Mouse (Mus musculus): ENCODE measurements at regions not wholly inside any gene's neighbourhood (a gene's known extent, or its start where the extent isn't known, plus 50 kb on each side); places are given as distances from the start of the nearest gene placed in this dataset.
A peak's percentile ranks its signal among the peaks of the same experiment; 100 is the strongest.
"Not testable (repeated sequence)": the region's sequence is repeated elsewhere in the genome, so short reads cannot be mapped to it uniquely, and the experiment has no call there.

DNA sequence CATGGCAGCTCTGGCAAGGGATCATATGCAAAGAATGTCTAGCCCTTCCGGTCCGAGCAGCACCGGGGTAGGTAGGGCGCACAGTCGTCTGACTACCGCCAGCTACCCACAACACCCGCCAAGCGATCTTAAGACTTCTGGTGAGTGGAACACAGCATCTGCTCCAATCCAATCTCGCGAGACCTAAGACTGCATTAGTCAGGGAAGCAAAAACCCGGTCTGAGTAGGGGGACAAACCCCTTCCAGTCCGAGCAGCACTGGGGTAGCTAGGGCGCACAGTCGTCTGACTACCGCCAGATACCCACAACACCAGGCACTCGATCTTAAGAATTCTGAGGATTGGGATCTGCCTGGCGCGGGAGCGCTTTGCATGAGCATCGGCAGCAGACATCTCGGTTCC lies 57.1 kb downstream of the Nap1l2 start:
- H3K4me2 ChIP-seq (replicated peaks); H3K36me3 ChIP-seq; H3K9me3 ChIP-seq; H3K4me3 ChIP-seq; ATAC-seq (replicated peaks); H3K9ac ChIP-seq (replicated peaks); H3K4me1 ChIP-seq; H3K27ac ChIP-seq (replicated peaks); H3K27me3 ChIP-seq: not testable (repeated sequence)
- 73% methylated on average over 21 of the region's 21 CpGs for WGBS

- no peak for ATAC-seq (replicated peaks)
- no peak overlapping the region for H3K4me2 ChIP-seq (replicated peaks)
- no peaks in the 10 kb centered on the region for H3K36me3 ChIP-seq
- H3K9ac ChIP-seq (replicated peaks) = no peak overlapping the region
- no peak overlapping the region for H3K4me3 ChIP-seq
- H3K27me3 ChIP-seq = no peaks in the 10 kb centered on the region
- H3K9me3 ChIP-seq = no peaks in the 10 kb centered on the region
- no peaks in the 10 kb centered on the region for H3K4me1 ChIP-seq
- WGBS = 11% methylated on average over 1 of the region's 1 CpGs
- H3K27ac ChIP-seq (replicated peaks) = no peak overlapping the region
Measured at GRCm38 (mm10) chrX:103109181-103109580, 77.3 kb downstream of the Nap1l2 start.

- H3K9ac ChIP-seq (replicated peaks); H3K9me3 ChIP-seq; H3K27ac ChIP-seq (replicated peaks); H3K4me2 ChIP-seq (replicated peaks); H3K4me3 ChIP-seq; H3K27me3 ChIP-seq; H3K36me3 ChIP-seq; H3K4me1 ChIP-seq: not testable (repeated sequence)
- no CpG with 5 or more reads among the region's 50 CpGs for WGBS
- ATAC-seq (replicated peaks) = peak; percentile 87
Measured at GRCm38 (mm10) chrX:103067730-103068621, 118.5 kb downstream of the Nap1l2 start.

DNA sequence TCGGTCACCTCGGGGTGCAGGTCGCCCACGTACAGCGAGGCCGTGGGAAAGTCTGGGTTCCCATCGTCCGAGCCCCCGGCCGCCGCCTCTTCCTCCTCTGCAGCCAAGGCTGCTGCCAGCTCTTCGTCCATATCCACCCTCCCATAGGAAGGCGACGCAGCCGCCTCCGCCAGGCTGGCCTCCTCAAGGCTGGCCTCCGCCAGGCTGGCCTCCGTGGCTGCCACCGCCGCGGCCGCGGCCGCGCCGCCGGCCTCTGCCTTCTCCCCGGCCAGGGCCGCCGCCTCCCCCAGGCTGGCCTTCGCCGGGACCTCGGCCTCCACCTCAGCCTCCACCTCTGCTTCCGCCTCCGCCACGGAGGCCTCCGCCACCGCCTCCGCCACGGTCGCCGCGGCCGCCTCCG lies 119.3 kb downstream of the Nap1l2 start:
- not testable (repeated sequence) for H3K4me2 ChIP-seq (replicated peaks); H3K27me3 ChIP-seq; H3K4me3 ChIP-seq; H3K36me3 ChIP-seq; H3K27ac ChIP-seq (replicated peaks); H3K9ac ChIP-seq (replicated peaks); H3K4me1 ChIP-seq; H3K9me3 ChIP-seq
- ATAC-seq (replicated peaks) = peak; percentile 47; the same call in 1 of the 2 replicates
- WGBS = no CpG with 5 or more reads among the region's 45 CpGs

GRCm38 (mm10) chrX:103026256-103027028 lies 98.3 kb downstream of the 1700018G05Rik start:
- no peaks in the 10 kb centered on the region for H3K27me3 ChIP-seq
- no peaks in the 10 kb centered on the region for H3K36me3 ChIP-seq
- WGBS = 16% methylated on average over 20 of the region's 22 CpGs
- H3K27ac ChIP-seq (replicated peaks) = no peak overlapping the region
- H3K9me3 ChIP-seq = no peaks in the 10 kb centered on the region
- peak; percentile 69 for ATAC-seq (replicated peaks)
- peak overlapping the region; percentile 37 for H3K4me2 ChIP-seq (replicated peaks)
- H3K4me3 ChIP-seq = peak overlapping the region; percentile 26
- H3K9ac ChIP-seq (replicated peaks) = no peak overlapping the region
- no peaks in the 10 kb centered on the region for H3K4me1 ChIP-seq

DNA sequence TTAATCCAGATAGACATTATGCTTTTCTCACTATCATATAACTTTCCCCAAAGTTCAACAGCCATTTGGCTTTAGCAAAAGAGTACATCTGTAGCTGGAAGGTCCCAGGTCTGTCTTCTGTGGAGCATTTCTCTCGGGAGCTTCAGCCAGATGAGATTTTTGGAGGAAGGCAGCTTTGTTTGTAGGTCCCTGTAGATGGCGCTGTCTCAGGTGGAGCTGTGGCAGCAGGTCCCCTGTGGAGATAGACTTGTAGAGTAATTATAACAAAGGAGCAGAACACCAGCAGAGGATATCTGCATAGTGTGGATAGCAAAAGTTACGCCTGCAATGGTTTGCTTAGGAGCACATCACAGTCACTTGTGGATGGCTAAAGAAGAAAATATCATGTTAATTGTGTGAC lies 97.3 kb downstream of the 1700018G05Rik start:
- H3K4me2 ChIP-seq (replicated peaks) = peak overlapping the region; percentile 37
- not testable (repeated sequence) for H3K27ac ChIP-seq (replicated peaks); H3K4me1 ChIP-seq; H3K9me3 ChIP-seq; H3K36me3 ChIP-seq; H3K4me3 ChIP-seq; H3K27me3 ChIP-seq; ATAC-seq (replicated peaks); H3K9ac ChIP-seq (replicated peaks)
- 22% methylated on average over 3 of the region's 3 CpGs for WGBS

GRCm38 (mm10) chrX:103013425-103014057 lies 85.4 kb downstream of the 1700018G05Rik start:
- not testable (repeated sequence) for H3K9ac ChIP-seq (replicated peaks); H3K36me3 ChIP-seq; H3K27ac ChIP-seq (replicated peaks); H3K4me1 ChIP-seq; H3K4me2 ChIP-seq (replicated peaks); H3K27me3 ChIP-seq; H3K4me3 ChIP-seq; H3K9me3 ChIP-seq
- ATAC-seq (replicated peaks) = peak; percentile 1; the same call in 1 of the 2 replicates
- WGBS = no CpG with 5 or more reads among the region's 61 CpGs

DNA sequence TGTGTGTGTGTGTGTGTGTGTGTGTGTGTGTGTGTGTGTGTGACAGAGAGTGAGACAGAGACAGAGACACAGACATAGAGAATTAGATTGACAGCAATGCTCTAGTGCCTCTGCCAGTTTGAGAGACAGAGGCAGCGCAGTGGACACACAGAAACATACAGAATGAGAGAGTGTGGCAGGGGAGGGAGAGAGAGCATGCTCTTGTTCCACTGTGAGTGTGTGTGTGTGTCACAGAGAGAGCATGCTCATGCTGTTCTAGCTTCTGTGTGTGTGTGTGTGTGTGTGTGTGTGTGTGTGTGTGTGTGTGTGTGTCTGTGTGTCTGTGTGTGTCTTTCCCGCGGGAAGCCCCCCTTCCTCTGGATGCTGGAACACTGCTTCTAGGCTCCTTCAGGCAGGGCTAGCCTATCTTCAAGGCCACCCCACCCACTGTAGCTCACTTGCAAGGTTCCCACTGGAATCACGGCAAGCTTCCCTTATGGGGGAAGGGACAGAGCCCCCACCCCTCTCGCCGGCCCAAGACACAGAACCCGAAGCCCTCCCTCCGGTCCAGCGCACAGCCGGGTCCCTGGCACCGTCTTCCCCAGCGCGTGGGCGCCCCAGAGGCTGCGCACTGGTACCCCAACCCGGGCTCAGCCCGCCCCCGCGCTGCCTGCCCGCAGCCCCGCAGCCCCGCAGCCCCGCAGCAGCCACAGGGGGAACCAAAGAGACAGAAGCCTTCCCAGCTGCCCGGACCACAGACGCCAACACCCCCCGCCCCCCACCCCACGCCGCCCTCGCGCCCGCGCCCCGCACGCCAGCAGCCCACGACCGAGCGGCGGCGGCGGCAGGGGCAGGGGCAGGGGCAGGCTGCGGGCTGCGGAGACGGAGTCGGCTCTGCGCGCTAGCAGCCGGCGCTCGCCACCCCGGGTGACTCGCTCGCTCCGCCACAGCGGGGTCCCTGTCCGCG lies 84.4 kb downstream of the 1700018G05Rik start:
- not testable (repeated sequence) for H3K27me3 ChIP-seq; H3K27ac ChIP-seq (replicated peaks); H3K4me1 ChIP-seq; H3K9me3 ChIP-seq; H3K4me3 ChIP-seq; H3K4me2 ChIP-seq (replicated peaks); H3K9ac ChIP-seq (replicated peaks); H3K36me3 ChIP-seq
- no CpG with 5 or more reads among the region's 56 CpGs for WGBS
- ATAC-seq (replicated peaks) = peak; percentile 88

- 100% methylated on average over 1 of the region's 3 CpGs for WGBS
- H3K4me2 ChIP-seq (replicated peaks); H3K9ac ChIP-seq (replicated peaks); H3K4me1 ChIP-seq; H3K9me3 ChIP-seq; ATAC-seq (replicated peaks); H3K27ac ChIP-seq (replicated peaks); H3K27me3 ChIP-seq; H3K4me3 ChIP-seq; H3K36me3 ChIP-seq: not testable (repeated sequence)
Measured at GRCm38 (mm10) chrX:102993956-102994355, 65.8 kb downstream of the 1700018G05Rik start.

All from forebrain, embryonic 15.5 days (tissue).